Mouse (Mus musculus) testis, postnatal 10 days (tissue): ENCODE data around the gene Abtb2.

Experiments used
- DNase-seq: peaks from one replicate; pipeline ENCODE4 v3.0.0; 2021; ENCODE audit warnings: low spot score

The Abtb2 gene

DNA sequence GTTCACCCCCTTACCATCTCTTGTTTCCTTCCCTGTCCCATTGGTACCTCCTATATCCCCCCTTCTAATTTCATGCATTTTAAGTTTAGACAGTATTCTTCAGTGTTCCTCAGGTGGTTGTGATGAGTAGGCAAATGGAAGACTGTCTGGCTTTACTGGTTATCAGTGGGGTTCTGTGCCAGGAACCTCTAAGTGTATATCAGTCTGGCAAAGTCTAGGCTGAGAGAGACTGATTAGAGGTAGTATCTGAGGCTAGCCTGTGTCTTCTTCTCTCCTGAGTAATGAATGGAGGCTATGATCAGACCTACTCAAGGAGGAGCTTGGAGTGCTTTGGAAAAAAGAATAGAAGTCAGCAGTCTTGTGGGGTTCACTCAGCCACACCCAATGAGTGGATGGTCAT lies 18.0 kb downstream of the Abtb2 start:
- DNase-seq, result no peak

DNA sequence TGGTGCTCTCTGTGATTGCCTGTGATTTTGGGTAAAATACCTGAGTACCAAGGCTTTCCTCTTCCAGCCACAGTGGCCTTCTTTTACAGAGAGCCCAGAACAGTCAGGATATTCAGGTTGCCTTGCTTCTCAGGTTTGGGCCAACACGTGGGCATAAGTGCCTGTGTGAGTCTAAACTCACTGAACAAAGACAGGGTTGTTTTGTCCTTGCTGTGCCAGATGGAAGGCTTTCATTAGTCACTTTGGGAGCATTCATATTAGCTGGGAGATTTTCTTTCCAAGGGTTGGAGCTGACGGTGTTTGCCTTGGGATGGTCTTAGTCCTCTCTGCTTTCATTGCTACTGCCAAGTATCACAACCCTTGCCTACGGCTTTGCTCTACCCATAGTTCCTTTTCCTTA lies 20.3 kb downstream of the Abtb2 start:
- no peak for DNase-seq

DNA sequence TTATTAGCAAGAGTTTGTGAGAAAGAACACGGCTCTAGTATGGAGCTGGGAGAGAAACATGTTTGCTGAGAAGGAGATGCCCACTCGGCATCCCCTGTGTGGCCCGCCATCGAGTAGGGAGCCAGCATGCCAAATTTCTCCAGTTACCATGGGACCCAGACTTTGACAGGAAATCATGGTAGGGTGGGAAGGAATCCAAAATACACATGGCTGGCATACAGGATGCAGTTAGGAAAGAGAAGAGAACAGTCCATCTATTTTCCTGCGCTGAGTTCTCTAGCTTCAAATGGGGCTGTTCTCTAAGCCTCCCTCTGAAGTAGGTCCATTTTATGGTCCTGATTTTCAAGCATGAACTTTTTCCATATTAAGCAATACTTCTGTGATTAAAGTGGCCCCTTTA lies 22.7 kb downstream of the Abtb2 start:
- DNase-seq, result no peak

DNA sequence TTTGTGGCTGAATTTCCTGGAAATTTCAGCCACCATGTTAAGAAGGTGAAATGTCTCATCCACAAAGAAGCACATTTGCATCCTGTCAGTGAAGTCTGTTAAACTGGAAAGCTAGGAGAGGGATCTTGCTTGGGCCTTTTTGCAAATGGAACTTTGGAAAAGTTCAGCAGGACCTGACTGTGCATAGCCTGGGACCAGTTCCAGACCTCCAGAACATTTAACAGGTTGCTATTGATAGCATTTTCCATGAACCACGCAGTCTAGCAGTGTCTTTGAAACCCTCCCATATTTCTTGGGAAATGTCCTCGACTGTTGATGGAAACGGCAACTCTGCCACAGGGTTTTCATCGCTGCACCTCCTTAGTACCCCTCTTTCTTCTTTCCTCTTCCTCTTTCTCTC lies 23.3 kb downstream of the Abtb2 start:
- DNase-seq, result no peak

DNA sequence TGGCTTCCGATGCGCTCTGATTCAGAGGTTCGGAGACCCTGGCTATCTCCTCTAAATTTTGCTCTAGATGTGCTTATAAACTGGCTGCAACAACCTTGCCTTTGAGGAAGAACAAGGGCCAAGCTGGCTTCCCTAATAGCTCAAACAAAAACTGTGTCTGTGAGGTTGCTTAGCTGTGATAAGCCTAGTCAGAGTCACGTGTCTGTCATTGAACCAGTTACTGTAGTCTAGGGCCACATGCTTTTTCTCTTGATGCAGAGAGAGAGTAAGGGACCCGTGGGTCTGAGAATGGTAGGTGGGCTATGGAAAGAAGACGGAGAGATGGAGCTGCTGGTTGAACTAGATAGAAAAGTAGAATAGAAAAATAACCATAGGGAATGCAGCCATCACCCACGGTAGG lies 24.5 kb downstream of the Abtb2 start:
- no peak for DNase-seq

DNA sequence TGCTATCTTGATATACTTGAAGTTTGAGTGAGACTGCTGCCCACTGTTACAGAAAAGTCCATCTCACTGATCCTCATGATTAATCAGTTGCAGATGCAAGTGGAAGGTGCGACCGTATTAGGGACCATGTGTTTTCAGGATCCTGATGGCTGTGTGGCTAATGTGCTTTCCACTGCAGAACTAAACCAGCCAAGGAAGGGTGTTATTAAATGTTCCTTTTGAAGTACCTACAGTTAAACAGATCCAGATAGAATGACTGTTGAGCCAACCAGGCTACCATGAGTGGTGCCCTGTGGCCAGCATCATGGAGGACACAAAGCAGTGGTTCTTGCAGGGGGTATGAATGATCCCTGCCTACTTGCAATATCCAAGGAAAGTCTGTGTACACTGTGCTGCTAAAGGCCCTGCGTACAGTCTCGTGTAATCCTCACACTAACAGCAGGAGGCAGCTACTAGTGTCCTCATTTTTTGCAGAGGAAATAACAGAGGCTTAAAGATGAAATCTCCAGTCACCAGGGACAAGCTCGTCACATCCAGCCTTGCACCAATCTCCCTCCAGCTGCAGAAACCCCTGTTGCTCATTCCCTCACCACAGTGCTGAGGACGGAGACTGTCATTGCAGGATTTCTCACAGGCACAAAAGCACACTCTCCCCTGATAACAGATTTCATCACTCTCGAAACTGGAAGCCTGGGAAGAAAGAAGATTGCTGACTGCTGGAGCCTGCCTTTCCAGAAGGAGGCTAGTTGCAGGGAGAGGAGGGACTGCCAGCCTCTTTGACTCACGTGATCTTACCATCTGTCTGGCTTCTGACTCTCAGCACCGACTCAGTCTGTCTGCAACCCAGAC lies 25.9 kb downstream of the Abtb2 start:
- DNase-seq, result no peak

DNA sequence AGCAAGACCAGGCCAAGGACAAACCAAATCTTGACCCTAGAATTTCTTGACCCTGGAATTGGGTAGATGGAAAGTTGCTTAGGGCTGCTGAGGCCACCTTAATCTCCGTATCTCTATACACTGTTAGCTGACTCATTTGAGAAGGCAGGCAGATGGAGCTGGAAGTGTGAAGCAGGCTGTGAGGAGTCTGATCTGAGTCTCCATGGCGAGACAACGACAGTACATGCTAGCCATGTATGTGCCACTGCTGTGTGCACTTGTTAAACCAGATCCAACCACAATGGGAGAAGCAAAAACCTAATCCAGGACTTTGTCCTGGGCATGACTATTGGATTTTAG lies 26.4 kb downstream of the Abtb2 start:
- DNase-seq, result no peak

DNA sequence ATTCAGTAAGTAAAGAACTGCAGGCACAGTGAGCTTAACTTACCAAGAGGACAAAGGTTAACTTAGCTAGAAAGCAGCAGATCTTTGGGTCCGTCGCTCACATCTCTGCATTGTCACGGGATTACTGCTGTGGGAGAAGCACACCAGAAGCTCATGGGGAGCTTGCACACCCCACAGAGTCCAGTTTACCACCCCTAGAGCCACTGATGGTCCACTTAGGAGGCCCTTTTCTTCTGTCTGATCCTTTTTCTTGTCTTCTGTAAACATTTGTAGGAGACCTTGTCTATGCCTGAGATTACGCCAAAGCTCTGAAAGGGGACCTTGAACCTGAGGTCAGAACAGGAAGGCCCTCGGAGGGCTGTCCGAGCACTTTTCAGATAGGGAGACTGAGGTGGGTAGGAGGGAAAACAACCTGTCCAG lies 28.5 kb downstream of the Abtb2 start:
- DNase-seq, result no peak

DNA sequence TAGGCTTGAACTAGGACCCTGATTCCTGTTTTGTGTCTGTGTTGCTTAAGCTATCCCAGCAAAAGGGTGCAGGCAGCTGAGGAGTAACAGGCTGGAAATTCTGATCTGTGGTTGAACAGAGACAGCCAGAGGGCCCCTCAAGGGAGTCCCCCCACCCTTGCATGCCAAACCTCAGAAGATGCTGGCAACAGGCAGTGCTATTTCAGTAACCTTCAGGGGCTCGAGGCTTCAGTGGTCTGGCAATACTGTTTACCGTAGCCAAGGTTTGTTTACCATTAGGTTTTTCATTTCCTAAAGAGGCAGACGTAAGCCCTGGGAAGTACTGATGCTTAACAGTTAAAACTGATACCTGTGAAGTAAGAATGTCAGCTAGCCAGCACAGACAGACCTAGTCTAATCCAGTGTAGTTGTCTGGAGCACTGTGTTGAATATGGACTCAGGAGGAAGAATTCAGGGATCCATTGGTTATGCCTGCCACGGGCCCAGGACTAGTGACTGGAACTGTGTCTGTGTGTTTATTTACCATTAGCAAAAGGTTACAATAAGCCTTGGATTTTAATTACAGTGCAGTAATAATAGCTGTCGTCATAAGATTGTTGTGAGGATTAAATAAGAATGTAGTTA lies 29.0 kb downstream of the Abtb2 start:
- no peak for DNase-seq

DNA sequence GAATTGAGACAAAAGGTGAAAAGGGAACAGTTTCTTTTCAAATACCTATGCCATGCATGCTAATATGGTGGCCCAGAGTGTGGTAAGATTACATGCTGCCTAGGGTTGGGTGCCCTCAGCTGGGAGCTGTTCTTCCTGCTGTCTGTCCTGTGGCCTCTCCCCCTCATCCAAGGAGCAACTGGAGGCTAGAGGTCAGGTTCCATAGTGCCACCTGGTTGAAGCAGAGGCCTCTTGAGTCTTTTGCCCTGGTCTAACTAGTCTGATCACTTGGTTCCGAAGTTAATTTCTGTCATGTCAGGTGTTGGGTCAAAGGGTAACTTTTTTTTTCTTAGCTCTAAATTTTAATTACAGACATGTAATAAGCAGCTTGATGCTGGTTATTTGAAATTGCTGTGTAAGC lies 33.2 kb downstream of the Abtb2 start:
- no peak for DNase-seq

DNA sequence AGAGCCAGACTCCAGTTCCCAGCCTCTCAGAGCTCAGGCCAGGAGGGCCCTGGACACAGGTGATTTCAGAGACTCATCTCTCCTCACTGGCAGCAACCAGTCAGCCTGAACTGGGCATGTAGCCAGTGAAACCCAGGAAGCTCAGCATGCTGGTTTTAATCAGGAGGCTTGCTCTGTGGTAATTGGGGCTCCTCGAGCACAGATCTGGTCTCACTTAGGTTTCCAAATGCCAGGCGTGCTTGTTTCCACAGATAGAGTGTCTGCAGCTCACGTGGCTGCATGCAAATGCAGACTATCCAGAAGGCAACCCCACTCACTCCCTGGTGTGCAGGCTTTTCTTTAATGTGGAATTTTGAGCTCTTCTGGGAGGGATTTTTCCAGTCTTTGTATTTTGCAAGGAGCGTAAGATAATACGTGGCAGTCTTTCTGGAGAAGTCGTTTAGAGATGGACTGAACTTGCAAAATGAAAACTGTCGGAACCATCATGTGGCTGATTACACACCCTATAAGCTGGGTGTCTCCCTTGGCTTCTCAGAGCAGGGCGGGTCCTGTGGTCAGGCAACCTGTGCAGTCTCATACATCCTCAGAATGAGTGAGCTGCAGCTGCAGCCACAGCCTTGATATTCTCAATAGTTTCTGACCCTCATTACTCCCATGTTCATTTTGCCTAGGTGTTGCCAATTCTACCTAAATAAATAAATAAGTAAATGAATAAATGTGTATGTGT lies 34.2 kb downstream of the Abtb2 start:
- DNase-seq, result no peak

DNA sequence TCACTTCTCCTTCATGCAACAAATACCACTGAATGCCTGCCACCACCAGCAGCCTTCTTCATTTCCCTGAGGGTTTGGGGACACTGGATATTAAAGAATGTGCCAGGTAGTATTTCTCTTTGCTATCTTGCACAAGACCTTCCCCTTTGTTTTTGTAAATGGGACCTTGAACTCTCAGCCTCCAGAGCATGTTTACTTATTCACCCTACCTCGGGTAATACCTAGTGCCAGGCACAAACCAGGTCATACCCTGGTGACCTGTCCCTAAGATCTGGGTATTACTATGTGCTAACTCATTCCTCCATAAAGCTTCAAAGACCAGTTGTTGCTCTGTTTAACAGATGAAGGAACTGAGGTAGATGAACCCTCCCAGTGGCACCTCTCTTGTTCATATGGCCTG lies 35.0 kb downstream of the Abtb2 start:
- no peak for DNase-seq

DNA sequence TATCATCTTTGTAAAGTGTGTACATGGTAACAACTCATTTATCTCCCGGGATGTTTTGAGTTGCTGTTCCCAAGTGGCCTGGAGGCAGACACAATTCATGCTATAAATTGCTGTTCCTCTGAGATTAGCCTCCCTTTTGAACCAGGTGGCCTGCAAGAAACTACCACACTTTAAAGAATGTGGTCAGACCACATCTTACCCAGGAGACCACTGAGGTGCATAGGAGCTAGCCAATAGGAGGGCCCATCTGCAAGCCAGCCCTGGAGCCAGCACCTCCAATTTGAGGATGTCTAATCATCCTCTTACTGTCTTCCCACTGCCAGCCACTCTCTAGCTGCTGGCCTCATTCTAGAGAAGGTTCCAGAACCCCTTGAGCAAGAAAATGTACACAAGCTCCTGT lies 35.4 kb downstream of the Abtb2 start:
- DNase-seq, result no peak

DNA sequence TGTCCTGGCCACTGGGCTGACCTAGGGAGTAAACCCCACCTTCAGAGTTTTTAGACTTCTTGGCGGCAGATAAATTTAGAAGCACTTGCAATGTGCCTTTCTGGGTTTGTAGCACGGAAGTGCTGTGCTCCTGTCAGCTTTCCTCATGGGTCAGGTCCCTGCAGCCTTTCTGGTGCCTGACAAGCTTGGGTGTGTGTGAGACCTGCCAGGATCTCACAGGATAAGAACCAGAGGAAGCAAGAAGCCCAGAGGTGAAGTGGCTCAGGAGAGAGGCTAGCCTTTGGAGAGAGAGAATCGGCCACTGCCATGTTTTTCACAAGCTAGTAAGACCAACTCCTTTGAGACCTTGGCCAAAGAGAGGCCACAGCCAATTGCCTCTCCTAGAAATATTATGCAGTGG lies 37.1 kb downstream of the Abtb2 start:
- no peak for DNase-seq

DNA sequence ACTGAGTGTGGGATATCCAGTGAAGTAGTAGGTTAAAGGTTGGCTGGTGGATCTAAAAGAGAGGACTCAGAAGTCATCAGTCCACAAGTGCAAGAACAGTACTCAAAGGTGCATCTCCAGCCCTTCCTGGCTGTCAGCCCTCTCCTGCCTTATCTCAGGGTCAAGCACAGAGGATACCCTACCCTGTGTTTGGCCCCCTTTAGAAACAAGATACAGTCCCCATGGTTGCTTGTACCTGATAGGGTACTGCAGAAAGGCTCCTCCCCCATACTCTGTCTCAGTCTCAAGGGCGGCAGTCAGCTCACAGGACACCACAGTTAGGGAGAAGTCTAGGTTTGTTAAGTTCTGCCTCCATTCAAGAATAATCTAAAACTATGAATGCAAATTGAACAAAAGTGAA lies 37.8 kb downstream of the Abtb2 start:
- DNase-seq, result no peak

DNA sequence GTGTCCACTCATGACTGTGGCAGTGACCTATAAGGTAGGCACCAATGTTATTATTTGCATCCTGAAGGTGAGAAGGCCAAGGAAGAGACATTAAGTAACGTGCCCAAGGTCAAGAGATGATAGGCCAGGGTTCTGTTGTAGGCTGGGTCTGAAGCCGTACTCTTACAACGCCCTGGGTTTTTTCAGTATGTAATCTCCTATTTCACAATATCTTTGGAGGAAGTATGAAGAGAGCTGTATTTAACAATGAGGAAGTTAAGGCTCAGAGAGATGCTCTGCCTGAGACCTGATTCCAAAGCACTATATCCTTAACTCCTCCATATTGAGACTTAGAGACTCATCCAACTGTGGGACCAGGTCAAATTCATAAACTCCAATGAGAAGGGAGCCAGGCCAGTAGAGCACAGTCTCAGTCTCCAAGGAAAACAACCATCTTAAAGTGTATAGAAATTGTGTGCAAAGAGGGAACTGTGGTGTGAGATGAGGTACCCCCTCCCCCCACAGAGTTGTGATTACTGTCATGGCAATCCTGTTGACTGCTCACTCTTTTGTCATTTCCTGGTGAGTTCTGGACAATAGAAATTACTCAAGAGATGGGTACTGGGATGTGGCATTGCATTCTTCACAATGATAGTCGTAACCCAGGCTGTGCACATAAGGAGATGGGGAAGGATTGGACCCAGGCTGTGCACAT lies 39.8 kb downstream of the Abtb2 start:
- no peak for DNase-seq

DNA sequence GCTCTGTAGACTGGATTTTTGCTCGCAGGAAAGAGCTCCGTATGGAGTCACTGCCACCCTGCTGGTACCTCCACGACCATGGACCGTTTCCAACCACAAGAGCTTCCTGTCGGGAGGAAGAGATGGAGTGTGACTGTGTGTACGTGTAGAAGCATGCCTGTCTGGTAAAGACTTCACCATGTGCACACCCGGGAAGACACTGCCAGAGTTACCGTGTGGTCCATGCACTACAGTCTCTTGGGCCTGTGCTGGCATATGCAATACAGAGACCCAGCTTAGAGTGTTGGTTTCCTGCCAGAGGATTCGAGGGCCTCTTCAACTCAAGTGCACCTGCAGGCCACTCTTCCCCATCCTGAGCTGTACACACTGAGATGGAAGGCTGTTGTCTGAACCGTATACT lies 41.8 kb downstream of the Abtb2 start:
- no peak for DNase-seq

DNA sequence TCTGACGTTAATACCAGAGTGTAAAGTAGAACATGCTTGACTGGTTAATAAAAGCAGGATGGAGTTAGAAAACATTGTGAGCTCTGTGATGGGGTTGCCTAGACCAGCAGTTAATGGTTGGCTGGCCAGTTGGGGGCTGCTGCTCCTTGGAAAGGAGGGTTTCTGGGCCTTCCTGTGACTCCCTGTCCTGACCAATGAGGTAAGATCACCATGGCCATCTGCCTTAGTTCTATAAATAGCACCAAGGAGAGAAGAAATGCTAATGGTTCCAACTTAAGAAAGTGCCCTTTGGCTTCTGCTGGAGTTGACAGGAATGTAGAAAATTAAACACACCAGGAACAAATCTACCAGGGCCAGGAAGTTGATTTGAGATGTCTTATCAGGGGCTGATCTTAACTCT lies 42.8 kb downstream of the Abtb2 start:
- no peak for DNase-seq

DNA sequence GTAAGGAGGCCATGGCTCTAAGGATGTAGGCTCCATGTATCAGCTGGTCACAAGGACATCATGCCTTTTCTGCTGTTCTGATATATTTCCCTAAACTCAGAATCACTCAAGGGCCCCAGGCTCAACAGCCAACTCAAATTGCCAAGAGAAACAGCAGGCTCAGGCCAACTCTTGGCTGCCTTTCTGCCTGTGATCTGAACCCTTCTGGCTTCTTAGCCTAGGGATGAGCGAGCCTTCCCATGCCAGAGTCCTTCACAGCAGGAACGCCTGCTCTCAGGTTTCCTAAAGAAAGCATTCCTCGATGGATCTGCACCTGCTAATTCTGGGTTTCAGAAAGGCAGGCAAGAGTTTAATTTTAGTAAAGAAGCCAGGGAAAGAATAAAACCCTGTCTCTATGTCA lies 43.4 kb downstream of the Abtb2 start:
- DNase-seq, result no peak

DNA sequence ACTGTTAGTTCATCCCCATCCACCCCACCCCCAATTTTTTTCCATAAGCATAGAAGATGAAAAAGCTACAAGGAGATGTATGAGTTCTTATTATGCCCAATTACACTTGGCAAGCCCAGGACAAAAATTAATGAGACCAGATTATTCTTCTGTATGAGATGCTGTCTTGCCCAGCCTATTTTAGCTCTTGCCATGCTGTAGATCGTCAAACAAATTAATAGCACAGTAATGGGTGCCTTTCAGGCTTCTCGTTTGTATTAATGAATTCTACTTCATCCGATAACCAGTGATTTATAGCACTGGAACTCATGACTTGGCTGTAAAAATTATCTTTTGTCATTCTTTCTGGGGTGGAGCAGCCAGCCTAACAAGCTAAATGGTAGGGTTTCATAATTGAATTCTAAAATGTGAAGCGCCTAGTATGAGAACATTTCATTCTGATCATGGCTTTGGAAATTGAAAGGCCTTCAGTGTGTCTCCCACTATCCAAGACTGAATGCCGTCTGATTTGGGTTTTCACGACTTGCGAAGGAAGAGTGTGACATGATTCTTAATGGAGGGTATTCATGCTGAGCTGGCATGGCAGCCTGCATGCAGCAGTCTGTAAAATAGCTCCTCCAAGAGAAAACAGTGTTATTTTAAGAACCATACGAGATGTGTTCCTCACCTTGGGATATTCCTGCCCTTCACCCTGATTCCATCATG lies 44.9 kb downstream of the Abtb2 start:
- DNase-seq, result no peak

DNA sequence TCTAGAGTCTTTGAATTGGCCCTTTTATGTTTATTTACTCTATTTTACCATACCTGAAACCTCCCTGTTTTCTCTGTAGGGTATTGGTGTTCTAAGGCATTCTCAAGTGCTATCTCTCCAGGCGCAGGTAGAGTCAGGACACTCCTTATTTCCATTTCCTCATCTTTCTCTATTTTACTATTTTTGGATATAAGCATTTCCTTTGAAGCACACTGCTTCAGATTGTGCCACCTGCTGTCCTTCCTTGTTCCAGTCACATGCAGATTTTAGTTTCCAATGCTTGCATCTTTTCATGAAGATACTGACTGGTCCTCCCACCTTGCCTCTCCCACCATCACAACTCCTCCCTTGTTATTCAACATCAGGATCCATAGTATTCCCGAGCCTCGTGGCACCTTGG lies 47.8 kb downstream of the Abtb2 start:
- DNase-seq, result no peak

DNA sequence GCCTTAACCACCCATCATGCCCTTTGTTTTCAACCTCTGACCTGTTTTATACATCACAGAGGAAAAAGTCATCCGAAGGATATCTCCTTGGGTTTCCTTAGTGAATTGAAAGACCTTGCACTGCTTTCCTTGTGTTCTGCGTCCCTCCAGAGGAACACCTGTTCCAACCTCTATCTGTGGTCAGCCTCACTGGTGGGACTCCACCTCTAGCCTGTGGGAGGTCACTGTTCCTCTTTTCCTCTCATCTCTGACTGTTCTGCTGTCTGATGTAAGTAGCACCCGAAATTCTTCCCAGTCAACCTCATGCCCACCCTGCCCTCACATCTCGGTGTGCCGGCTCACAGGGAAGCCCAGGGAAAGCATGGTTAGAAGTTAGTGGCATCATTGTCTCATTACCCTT lies 48.9 kb downstream of the Abtb2 start:
- DNase-seq, result no peak
